Mouse (Mus musculus) kidney, postnatal 0 days (tissue): ENCODE measurements around the gene Zc3h13. TPM values are rescaled to one million over a fixed set of nuclear protein-coding genes. Genes with fewer than 3 reads are reported as not detected.

Source experiments
- ATAC-seq: fragments of 200-750 bp; cut with Nextera tagmentation; replicated peaks from 2 replicates; pipeline ENCODE4 v1.8.0; 2017; ENCODE audit warnings: low read depth, moderate number of reproducible peaks, moderate TSS enrichment, moderate library complexity; ENCODE audit not compliant: low FRiP score
- DNase-seq: peaks from one replicate; pipeline ENCODE4 v3.0.0-alpha.2; 2016; ENCODE audit warnings: low spot score
- H3K27ac ChIP-seq: fragments of 300-500 bp; sonication (generic); 2 replicates; pipeline ENCODE4 v1.5.1; 2014; ENCODE audit warnings: mild to moderate bottlenecking
- H3K27me3 ChIP-seq: fragments of 300-500 bp; sonication (generic); 2 replicates; pipeline ENCODE4 v1.6.1; 2014; ENCODE audit warnings: low read length, mixed read lengths; ENCODE audit not compliant: insufficient read depth
- H3K36me3 ChIP-seq: fragments of 300-500 bp; sonication (generic); 2 replicates; pipeline ENCODE4 v1.6.1; 2014; ENCODE audit warnings: low read length, mixed read lengths; ENCODE audit not compliant: insufficient read depth
- H3K4me1 ChIP-seq: fragments of 300-500 bp; sonication (generic); replicated peaks from 2 replicates; pipeline ENCODE4 v1.6.1; 2014; ENCODE audit warnings: antibody characterized with exemption, low read length, mixed read lengths; ENCODE audit not compliant: insufficient read depth
- H3K4me2 ChIP-seq: fragments of 300-500 bp; sonication (generic); 2 replicates; pipeline ENCODE4 v1.6.1; 2014; ENCODE audit warnings: mild to moderate bottlenecking, low read length, moderate library complexity, mixed read lengths
- H3K4me3 ChIP-seq: fragments of 300-500 bp; sonication (generic); replicated peaks from 2 replicates; pipeline ENCODE4 v1.5.1; 2014; ENCODE audit warnings: low read depth, low read length
- H3K9ac ChIP-seq: fragments of 300-500 bp; sonication (generic); 2 replicates; pipeline ENCODE4 v1.6.1; 2014; ENCODE audit warnings: low read depth, low read length
- H3K9me3 ChIP-seq: fragments of 300-500 bp; sonication (generic); replicated peaks from 2 replicates; pipeline ENCODE4 v1.6.1; 2016; ENCODE audit warnings: low read length, inconsistent platforms, mixed read lengths
- CTCF ChIP-seq: IDR thresholded peaks from 2 replicates; pipeline ENCODE4 v1.5.1; 2016; ENCODE audit warnings: antibody characterized with exemption, low read depth, mild to moderate bottlenecking, moderate library complexity
- WGBS: fragments of 180-500 bp; shearing (Covaris S2); extraction: QIAGEN DNeasy Blood & Tissue Kit; methylation state at CpG from one replicate; pipeline ENCODE4 v1.1.7; 2014; 5-methylcytosine and 5-hydroxymethylcytosine counted together
- polyA plus RNA-seq: library from polyadenylated mRNA; unstranded; fragments of >200 nt; fragmentation: Nextera tagmentation; extraction: Ambion mirVana; gene quantifications from 2 replicates; pipeline ENCODE4 v1.2.1, GENCODE M21; 2015

Gene Zc3h13
- 27.1 and 28.0 TPM in 2 replicates for polyA plus RNA-seq

DNA sequence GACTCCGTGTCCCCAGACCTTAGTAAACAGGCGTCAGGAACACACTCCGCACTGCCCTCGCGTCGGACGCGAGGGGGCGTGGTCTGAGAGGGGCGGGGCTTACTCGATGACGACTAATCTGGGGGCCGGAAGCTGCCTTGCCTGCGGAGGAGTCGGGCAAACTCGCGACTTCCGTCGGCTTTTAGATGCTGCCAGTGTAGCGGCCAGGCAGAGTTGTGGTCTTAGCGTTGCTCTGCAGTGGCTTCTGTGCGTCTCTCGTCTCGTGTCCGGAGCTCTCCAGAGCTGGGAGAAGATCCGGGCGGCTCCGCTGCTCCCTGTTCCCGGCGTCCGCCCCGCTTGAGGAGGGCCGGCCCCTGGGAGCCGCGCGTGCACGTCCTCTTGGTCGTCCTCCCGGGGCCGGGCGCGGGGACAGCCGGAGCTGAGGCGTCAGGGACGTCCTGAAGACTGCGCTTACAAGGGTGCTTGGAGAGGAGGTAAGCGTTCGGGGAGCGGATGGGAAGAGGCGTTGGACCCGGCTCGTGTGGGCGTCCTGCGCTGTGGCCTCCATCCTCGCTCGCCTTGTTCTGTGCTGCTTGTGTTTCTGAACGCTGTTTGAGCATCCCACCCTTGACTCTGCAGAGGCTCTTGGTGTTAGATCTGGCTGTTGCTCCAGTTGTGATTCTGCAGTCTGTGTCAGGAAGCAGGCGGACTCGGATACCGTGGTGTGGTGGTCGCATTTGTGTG, at the start of gene Zc3h13:
Gene Zc3h13, plus strand, starts transcription at position 181 of the 723 bp plus-strand sequence.
- peak within 1 kb of the TSS; percentile 88 for H3K27ac ChIP-seq
- WGBS: under 1% methylated on average over 60 of the region's 61 CpGs
- peak; percentile 99 for ATAC-seq

DNA sequence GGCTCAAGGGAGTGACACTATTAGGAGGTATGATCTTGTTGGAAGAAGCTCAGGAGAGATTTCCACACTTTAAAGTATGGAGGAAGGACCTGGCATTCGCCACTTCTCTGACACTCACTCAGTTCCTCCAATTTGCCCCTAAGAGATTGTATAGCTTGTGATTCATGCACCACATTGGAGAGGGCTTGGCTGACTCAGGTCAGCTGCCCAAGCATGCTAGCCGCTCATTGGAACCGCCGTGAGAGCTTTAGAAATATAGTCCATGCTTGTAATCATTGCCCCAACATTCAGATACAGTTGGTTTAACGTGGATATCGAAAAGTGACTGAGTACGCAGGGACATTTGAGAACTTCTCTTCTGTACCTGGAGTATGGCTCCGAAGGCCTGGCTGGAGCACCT, 48.6 kb upstream of the Zc3h13 start:
- Histone ChIP-seq H3K4me3 (no peak overlapping the region), H3K27me3 (no peaks in the 10 kb centered on the region), H3K9ac (no peak overlapping the region), H3K9me3 (no peaks in the 10 kb centered on the region), H3K27ac (peak overlapping the region; percentile 16; the same call in 1 of the 2 replicates), H3K4me1 (no peaks in the 10 kb centered on the region), H3K4me2 (peak overlapping the region; percentile 34), H3K36me3 (no peaks in the 10 kb centered on the region)
- WGBS: 59% methylated on average over 8 of the region's 8 CpGs
- TF ChIP-seq CTCF: no peak
- ATAC-seq (no peak), DNase-seq (no peak)

More for the DNA sequence above, at the start of gene Zc3h13:
- Histone ChIP-seq H3K4me3 (peak within 1 kb of the TSS; percentile 88), H3K36me3 (no peaks in the 10 kb centered on the region), H3K9ac (peak within 1 kb of the TSS; percentile 89), H3K27me3 (no peaks in the 10 kb centered on the region), H3K4me1 (no peaks in the 10 kb centered on the region; the same call in 1 of the 2 replicates), H3K4me2 (peak within 1 kb of the TSS; percentile 78), H3K9me3 (no peaks in the 10 kb centered on the region)
- peak; percentile 94 for DNase-seq
- TF ChIP-seq CTCF: peak; percentile 42; the same call in 1 of the 2 replicates

DNA sequence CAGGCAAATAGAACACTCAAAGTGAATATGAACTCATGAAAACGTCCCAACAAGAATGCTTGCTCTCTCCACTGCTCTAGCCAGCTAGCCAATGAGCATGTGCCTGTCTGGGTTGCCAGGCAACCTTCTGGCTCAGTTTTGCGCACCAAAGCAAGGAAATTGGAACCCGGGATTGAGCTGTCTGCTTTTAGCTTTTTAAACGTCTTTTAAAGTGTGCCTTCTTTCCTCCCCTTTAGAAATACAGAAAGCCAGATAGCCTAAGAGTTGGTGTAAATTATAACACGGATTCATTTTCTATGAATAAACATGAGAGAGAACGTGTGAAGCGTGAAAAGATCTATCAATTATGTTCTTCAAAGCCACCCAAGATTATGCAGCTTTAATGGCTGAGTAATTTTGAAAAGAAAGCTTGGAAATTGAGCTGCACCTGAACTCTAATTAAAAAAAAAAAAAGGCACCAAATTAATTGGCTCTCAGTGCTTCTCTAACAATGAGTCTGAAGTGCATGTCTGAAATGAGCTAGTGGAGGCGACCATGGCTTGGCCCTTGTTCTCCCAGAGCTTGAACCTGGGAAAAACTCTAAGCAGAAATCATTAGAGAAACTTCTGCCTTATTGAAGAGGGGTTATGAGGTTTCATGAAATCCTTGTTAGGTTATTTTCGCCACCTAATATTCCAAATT, 48.1 kb upstream of the Zc3h13 start:
- 37% methylated on average over 9 of the region's 9 CpGs for WGBS
- H3K27ac ChIP-seq: no peak overlapping the region; the same call in 1 of the 2 replicates
- no peak for TF ChIP-seq CTCF
- H3K27me3 ChIP-seq: no peaks in the 10 kb centered on the region
- 0 out of 2 replicates have a peak, but pooled peaks have one; percentile 40 for ATAC-seq
- H3K4me2 ChIP-seq: peak overlapping the region; percentile 34
- no peak overlapping the region for H3K9ac ChIP-seq
- no peaks in the 10 kb centered on the region for H3K4me1 ChIP-seq
- peak; percentile 17 for DNase-seq
- H3K4me3 ChIP-seq: no peak overlapping the region
- H3K9me3 ChIP-seq: no peaks in the 10 kb centered on the region
- H3K36me3 ChIP-seq: no peaks in the 10 kb centered on the region

DNA sequence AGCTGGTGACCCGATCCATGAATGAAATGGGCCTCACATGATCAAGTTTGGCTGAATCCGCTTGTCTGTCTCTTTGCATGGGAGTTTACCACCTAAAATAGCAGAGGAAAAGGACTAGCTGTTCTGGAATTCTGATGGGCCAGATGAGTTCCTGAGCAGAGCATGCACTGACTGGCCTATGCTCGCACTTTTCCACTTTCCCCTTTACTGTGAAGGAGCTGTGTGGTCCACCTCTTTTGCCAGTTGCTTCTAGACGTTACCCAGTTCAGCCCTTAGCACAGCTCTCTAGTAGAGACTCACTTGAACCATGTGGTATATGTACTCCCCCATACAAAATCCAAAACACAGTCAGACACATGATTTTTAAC, 47.6 kb upstream of the Zc3h13 start:
- Histone ChIP-seq H3K9ac (no peak overlapping the region), H3K4me1 (no peaks in the 10 kb centered on the region)
- no peak for ATAC-seq

GRCm38 (mm10) chr14:75237096-75237495, 47.1 kb upstream of the Zc3h13 start:
- Histone ChIP-seq H3K4me1 (no peaks in the 10 kb centered on the region), H3K36me3 (no peaks in the 10 kb centered on the region), H3K9ac (no peak overlapping the region), H3K9me3 (no peaks in the 10 kb centered on the region), H3K4me2 (no peak overlapping the region), H3K27me3 (no peaks in the 10 kb centered on the region), H3K4me3 (no peak overlapping the region), H3K27ac (no peak overlapping the region)
- DNase-seq: no peak
- no peak for ATAC-seq
- WGBS: 79% methylated on average over 8 of the region's 8 CpGs
- no peak for TF ChIP-seq CTCF

More for the DNA sequence above, 47.6 kb upstream of the Zc3h13 start:
- no peak for TF ChIP-seq CTCF
- H3K36me3 ChIP-seq: no peaks in the 10 kb centered on the region
- no peaks in the 10 kb centered on the region for H3K9me3 ChIP-seq
- H3K27me3 ChIP-seq: no peaks in the 10 kb centered on the region
- H3K27ac ChIP-seq: no peak overlapping the region; the same call in 1 of the 2 replicates
- no peak for DNase-seq
- H3K4me3 ChIP-seq: no peak overlapping the region
- no peak overlapping the region for H3K4me2 ChIP-seq
- WGBS: 73% methylated on average over 4 of the region's 4 CpGs

DNA sequence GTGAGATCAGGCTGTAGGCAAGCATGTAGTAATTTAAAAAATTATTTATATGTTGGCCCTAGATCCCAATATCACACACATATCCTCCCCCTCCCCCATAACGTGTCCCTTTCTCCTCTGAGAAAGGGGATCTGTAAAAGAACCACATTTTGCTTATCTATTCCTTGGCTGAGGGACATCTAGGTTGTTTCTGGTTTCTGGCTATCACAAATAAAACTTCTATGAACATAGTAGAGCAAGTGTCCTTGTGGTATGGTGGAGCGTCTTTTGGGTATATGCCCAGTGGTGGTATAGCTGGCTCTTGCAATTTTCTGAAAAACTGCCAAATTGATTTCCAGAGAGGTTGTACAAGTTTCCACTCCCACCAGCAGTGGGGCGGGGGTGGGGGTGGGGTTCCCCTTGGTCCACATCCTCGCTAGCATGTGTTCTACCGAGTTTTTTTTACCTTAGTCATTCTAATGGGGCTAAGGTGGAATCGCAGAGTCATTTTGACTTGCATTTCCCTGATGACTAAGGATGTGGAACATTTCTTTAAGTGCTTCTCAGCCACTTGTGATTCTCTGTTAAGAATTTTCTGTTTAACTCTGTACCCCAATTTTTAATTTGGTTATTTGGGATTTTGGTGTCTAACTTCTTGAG, 46.0 kb upstream of the Zc3h13 start:
- no peak for DNase-seq
- H3K27me3 ChIP-seq: no peaks in the 10 kb centered on the region
- H3K4me2 ChIP-seq: no peak overlapping the region
- TF ChIP-seq CTCF: no peak
- H3K9ac ChIP-seq: no peak overlapping the region
- no peaks in the 10 kb centered on the region for H3K9me3 ChIP-seq
- H3K27ac ChIP-seq: no peak overlapping the region
- H3K36me3 ChIP-seq: no peaks in the 10 kb centered on the region
- H3K4me1 ChIP-seq: no peaks in the 10 kb centered on the region
- no peak for ATAC-seq
- H3K4me3 ChIP-seq: no peak overlapping the region
- WGBS: 81% methylated on average over 6 of the region's 6 CpGs
